Mouse (Mus musculus): ENCODE data around the gene Spn.

The Spn gene

DNA sequence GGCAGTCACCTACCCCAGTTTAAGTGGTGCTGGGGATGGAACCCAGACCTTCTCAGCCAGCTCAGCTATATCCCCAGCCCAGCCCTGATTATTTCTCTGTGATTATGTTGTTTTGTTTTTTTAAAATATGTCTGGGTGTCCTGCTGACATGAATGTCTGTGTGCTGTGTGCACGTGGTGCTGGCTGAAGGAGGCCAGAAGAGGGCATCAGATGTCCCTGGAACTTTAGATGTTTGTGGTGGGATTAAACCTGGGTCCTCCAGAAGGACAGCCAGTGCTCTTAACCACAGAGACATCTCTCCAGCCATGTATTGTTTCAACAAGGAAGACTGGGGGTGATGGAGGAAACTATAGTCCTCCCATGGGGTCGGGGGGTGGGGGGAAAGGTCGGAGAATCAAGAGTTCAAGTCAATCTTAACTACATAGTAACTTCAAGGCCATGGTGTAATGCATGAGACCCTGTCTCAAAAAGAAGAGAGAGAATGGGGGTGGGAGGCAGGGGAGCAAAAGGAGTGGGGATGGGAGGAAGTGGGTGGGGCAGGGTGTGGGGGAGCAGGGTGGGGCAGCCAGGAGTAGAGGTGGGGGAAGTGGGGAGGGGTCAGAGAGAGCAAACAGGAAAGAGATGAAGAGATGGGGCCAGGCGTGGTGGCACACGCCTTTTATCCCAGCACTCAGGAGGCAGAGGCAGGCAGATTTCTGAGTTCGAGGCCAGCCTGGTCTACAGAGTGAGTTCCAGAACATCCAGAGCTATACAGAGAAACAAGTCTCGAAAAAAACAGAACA lies 3.2 kb upstream of the Spn start:
- DNase-seq (ENCODE audit: low spot score in 2 of 2) = no peak

DNA sequence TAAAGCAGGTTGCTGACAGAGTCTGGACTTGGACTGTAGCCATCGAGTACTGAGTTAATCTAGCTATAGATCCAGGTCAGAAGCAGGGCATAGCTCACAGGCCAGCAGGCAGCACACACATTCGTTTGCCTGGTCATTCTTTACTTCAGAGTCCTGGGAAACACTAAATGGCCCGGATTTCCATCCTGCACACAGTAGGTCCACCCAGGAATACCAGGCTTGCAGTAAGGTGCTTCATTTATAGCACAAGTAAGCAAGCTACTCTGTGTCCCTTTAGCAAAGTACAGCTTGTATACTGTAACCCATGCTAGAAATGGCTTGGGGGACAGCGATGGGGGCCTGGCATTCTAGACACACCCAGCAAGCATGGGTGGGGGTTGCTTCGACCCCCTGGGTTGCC lies 1.9 kb upstream of the Spn start:
- DNase-seq (ENCODE audit: low spot score in 2 of 2) = no peak

DNA sequence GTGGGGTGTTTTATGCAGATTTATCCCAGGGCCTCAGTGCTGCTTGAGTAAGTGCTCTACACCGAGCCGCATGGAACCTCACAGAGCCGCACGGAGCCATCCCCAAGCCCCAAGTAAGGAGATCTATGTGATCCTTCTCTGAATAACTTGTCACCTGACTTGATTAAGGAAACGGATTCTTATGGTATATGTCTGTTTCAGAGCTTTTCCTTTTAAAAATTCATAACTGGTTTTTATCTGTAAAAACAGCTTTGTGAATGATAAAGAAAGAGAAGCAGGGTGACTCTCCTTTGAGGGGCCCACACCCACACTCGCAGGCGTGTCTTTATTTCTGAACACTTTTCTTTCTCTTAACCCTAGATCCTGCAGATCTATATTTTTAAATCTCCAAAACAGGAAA lies 1.5 kb upstream of the Spn start:
- DNase-seq (ENCODE audit: low spot score in 2 of 2) = no peak

DNA sequence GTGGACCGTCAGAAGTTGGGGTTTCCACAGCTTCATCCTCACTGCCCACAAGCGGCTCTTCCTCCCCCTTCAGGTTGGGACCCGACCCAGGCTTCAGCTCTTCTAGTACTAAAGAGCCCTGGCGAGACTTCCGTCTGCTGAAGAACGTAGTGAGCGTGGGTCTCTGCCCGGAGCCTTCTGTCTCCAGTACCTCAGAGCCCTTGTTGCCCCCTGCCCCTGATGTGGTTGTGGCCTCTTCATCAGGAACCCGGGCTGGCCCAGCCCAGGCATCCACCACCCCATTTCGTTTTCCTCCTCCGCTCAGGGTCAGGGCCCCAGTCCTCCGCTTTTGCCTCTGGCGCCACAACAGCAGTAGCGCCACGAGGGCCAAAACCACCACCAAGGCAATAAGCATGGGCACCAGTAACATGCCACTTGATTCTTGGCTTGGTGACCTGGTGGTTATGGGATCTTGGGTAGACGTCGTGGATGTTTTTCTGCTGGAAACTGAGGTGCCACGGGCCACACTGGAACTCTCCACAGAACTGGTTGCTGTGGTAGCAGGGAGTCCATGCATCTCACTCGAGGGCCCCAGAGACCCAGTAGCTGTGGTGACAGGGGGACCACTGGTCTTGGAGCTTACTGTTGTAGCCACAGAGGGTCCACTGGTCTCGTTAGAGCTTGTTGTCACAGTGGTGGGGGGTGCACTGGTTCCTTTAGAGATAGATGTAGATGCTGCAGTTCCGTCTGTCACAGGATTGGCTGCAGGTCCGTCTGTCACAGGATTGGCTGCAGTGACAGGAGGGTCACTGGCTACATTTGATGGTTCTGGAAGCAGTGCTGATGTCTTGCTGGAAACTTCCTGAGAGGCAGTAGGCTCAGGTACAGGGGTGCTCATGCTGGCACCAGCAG lies 1.2 kb downstream of the Spn start:
- peak; percentile 46 to 53 for DNase-seq (ENCODE audit: low spot score in 2 of 2)

DNA sequence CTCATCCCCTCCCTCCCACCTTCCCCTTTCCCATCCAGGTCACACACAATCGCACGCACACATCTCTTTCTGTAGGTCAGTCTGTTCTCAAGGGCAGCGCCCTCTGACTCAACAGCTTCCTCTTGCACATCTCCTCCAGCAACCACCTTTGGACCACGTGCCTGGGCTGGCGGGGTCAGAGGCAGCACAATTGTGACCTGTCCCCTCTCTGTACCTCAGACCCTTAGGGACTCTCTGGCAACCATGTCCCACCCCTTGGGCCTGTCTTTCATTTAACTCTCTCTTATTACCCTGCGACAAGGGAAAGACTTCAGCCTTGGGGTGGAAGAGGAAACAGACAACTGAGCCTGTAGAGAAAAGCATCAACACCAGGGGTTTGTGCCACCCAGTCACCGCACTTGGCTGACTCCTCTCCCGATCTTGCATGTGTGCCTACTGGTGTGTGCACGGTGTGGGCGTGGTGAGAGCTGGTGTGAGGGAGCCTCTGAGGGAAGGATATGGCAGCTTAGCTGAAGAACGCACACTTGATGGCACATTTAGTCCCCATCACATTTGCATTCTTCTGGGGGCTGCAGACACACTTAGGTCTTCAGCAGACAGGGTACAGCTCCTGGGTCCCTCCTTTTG lies 2.7 kb downstream of the Spn start:
- peak; percentile 44 to 81 for DNase-seq (ENCODE audit: low spot score in 2 of 2)

DNA sequence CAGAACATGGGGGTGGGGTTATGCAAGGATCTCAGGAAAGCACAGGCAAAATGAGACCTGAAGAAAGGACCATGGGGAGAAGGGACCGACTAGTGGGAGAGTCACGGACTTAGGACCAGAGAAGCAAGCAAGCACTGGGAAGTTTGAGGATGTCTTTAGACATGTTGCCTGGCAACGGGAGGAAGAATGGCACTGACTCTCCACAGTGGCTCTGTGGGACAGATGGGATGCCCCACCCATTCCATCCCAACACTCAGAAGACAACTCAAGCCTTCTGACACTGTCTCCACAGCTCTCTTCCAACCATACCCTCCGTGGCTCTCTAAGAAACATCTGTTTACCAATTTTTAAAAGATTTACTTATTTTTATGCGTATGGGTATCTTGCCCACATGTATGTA lies 4.5 kb downstream of the Spn start:
- DNase-seq (ENCODE audit: low spot score in 2 of 2) = no peak

DNA sequence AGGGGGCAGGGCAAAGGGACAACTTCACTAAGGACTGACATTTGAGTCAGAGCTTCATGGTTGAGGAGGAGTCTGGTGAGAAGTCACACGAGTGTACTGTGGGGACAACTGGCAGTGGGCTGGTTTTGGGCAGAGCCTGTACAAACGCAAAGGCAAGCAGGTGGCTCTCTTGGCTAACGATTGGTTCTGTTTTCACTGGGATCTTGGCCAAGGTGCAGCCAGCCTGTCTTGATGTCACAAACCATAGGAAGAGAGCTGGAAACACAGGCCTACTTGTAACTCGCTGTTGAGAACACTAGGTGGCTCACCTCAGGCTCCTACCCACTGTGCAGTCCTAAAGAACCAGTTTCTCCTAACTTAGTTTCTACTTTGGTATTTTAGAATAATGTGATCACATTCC lies 8.0 kb downstream of the Spn start:
- peak in 1 of 2 experiments; percentile 51 for DNase-seq (ENCODE audit: low spot score in 2 of 2)

DNA sequence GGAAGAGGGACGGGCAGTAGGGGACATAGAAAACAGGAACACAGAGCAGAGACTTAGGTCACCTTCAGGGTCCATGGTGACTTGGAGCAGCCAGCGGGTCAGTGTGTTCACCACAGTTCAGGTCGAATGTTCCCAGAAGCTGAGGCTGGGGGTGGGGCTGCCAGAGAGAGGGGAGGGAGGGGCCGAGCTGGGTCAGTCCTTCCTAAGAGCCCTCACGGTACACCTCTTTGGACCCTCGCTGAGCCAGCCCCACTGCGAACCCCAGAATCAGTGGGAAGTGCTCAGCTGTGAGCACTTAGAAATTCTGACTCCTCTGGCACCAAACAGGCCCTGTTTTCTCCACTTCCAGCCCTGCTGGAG lies 15.7 kb downstream of the Spn start, which contains the start of gene Qprt:
Qprt (minus strand) TSS at position 316 of the 360 bp plus-strand sequence.
- DNase-seq (ENCODE audit: low spot score in 2 of 2) = no peak

DNA sequence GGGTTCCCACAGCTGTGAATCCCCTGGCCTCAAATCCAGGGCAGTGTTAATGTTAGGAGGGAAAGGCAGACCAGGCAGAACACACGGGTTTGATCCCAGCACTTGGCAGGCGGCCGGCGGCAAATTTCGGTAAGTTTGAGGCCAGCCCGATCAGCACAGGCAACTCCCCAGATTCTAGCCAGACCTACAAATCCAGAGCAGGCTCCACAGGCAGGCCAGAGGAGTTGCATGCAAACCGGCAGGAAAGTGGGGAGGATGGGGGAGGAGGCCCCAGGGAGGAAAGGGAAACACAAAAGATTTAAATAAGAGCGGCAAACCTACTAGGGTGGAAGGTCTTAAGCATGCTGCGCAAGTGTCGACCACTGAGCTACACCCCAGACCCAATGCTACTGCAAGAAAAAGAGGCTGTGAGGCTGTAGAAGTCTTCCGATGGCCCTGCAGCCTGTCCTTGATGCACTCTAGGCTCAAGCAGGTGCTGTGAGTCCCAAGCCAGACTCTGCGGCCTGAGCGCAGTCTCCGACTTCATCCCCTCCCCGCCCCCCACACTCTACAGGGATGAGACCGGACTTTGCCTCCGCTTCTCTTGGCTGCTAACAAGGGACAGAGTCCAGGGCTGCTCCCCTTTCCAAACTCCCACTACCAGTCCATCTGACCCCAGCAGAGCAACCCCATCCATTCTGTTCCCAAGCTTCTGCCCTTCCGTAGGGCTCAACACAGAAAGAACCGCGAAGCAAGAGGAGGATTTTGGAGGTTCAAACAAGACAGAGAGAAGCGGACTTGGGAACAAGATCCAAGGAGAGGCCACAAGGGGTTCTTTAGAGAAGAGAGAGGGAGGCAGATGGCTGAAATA lies 16.3 kb downstream of the Spn start:
- DNase-seq (ENCODE audit: low spot score in 2 of 2) = no peak

DNA sequence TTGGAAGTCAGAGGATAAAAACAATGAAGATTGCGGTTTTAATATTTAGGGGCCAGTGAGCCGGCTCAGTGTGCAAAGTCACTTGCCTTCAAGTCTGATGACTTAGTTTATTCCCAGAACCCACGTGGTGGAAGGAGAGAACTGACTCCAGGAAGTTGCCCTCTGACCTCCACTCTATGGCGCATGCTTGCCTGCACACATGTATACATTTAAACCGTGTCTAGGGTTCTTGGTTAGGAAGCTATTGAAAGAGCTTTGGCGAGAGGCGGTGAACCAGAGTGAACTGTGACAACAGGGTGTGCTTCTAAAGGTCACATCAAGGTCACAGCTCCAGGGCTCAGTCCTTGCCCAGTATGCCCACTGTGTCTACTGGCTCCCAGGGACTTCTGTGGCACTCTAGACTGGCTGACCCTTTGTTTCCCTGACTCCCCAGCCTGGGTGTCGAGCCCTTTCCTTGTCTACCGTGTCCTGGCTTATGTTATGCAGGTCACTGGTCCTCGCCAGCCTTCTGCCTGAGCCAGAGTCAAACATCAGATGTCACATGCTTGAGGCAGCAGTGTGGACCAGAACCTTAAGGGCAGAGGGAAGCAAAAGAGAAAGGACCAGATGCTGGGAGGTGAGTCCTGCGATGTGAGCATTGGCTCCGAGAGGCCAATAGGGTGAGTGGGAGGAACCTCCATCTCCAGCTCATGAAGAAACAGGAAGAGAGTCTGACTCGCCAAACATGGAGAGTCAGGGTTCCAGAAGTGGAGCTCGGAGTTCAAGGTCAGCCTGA lies 18.8 kb downstream of the Spn start:
- no peak for DNase-seq (ENCODE audit: low spot score in 2 of 2)

DNA sequence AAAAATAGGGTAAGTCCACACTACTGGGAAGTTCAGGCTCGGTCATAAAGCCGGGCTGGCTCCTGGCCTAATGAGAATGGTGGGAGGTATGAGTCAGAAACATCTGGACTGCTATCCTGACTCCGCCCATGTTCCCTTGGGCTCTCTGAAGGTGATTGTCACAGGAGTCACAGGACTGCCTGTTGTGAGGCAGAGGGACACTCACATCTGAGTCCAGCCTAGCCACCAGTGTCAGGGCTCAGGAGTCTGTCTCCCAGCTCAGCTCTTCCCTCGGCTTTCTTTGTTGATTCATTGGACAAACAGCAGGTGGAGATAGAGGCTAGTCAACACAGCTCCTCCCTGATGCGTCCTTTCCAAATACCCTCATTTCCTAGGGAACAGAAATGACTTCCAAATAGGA lies 19.7 kb downstream of the Spn start:
- DNase-seq (ENCODE audit: low spot score in 2 of 2) = no peak

DNA sequence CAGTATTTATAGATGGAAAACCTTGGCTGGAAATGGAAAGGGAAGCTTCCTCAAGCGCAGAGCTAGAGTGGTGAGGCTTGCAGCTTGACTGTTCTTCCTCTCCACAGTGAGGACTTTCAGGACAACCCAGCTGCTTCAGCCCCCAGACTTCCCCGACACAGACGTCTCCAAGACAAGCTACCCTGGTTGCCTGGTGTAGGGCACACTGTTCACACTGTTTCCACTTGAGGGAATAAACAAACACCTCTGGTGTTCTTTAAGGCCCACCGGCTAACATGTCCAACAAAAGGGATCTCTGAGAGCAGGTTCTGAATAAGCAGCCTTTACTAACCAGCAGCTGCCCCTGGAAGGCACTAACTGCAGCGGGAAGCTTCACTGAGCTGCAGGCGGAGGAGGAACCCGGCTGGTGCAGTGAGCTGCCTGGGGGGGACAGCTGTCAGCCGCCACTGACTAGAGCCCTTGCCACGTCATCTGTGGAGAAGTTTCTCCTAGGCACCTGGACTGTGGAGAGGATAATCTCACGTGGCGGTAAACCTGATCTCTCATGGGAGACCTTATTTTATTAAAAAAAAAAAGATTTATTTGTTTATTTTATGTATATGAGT lies 21.2 kb downstream of the Spn start:
- DNase-seq (ENCODE audit: low spot score in 2 of 2) = no peak

DNA sequence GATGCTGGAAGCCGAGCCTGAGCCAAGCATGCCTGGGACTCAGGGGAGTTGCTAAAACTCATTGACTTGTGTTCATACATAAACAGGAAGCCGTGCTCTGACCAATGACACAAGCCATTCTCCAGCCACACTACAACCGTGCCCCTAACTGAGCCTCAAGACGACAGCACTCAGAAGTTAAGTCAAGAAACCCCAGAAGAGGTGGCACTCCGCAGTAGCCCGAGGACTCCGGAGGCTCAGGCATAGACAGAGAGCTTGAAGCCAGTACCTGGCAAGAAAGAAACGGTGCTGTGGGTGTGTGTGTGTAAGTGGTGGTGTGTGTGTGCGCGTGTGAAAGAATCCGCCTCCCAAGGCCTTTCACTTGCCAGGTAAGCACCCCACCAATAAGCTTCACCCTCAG lies 22.7 kb downstream of the Spn start:
- DNase-seq (ENCODE audit: low spot score in 2 of 2) = no peak

DNA sequence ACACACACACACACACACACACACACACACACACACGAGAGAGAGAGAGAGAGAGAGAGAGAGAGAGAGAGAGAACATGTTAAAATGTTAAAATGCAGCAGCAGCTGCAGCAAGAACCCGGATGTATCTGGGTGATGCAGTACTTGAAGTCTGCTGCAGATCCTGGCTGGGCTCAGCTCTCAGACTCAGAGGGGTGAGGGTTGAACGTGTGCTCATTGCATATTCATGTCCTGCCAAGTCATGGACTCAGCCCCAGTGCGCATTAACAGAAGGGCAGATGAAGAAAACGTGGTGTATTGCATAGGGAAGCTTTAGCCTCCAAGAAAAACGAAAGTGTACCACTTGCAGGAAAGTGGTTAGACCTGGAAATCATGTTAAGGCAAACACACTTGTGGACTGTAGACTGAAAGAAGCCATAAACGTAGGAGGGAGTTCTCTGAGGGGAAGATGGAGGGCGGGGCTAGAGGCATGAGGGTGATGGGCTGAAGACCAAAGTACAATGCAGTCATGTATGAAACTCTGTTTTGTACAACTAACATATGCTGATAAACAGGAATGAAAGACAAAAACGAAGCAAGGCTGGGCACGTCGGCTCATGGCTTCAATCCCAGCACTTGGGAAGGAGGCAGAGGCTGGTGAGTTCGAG lies 23.9 kb downstream of the Spn start:
- peak in 1 of 2 experiments; percentile 38 for DNase-seq (ENCODE audit: low spot score in 2 of 2)

DNA sequence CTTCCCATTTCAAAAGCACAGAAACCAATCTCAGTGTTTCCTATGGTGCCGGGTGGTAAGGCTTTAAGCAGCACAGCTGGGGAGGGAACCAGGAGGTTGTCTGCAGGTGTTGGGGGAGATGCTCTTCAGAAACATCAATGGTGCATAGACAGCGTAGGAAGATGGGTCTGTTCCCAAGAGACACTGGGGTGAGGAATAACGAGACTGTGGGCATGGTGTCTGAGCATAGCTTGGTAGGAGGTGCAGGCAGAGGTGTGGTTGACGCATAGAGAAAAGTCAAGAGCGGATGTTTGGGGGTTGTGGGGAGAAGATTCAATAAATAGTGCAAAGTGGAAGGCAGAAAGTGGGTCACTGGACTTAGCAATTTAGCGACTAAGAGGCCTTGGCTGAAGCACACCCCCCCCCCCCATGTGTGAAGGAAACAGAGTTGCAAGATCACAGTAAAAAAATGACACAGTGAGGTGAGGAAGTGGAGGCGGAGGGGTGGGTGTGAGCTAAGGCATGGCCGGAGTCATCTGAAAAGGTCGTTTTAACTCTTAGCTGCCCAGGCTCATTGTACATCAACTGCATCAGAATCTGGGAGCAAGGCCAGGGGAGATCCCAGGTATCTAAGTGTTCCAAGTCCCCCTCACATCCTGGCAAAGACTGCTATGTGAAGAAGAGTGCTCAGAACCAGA lies 24.6 kb downstream of the Spn start:
- DNase-seq (ENCODE audit: low spot score in 2 of 2) = peak in 1 of 2 experiments; percentile 27

DNA sequence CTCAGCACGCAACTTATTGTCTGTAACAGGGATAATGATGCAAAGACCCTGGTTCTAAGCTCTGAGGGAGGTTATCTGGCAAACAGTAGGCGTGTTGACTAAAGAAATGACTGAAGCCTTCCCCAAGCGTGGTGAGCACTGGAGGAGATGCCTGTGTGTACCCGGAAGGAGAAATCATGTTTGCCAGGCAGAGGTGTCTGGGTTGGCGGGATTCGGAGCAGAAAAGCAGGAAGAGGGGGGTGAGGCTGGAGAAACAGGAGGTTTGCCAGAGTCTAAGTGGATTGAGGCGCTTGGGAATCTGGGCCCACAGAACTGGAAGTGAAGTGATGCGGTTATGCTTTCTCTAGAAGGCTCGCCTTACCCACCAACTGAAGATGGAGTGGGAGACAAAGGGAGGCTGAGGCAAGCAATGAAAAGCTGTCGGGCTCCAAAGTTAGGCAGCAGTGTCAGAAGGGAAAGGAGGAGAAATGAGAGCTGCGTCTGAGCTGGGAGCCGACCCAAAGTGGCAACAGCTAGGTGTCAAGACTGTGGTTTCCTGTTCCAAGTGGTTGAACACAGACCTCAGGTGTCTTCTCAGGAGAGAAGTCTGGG lies 25.3 kb downstream of the Spn start:
- no peak for DNase-seq (ENCODE audit: low spot score in 2 of 2)

DNA sequence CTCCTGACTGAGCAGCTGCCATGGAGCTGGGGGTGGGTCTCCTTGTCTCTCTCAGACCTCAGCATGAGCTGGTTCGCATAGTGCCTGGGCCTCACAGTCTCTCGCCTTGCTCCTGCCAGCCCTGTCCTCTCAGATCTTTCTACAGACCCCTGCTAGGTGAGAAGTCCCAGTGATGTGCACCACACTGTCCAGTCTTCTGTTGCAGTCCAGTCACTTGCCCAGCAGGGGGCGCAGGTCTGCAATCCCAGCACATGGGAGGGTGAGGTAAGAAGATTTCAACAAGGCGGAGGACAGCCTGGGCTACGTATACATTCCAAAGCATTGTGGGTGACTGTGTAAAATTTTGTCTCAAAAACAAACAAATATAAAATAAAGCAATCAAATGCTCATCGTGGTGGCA lies 26.2 kb downstream of the Spn start:
- DNase-seq (ENCODE audit: low spot score in 2 of 2) = peak; percentile 78 to 88

DNA sequence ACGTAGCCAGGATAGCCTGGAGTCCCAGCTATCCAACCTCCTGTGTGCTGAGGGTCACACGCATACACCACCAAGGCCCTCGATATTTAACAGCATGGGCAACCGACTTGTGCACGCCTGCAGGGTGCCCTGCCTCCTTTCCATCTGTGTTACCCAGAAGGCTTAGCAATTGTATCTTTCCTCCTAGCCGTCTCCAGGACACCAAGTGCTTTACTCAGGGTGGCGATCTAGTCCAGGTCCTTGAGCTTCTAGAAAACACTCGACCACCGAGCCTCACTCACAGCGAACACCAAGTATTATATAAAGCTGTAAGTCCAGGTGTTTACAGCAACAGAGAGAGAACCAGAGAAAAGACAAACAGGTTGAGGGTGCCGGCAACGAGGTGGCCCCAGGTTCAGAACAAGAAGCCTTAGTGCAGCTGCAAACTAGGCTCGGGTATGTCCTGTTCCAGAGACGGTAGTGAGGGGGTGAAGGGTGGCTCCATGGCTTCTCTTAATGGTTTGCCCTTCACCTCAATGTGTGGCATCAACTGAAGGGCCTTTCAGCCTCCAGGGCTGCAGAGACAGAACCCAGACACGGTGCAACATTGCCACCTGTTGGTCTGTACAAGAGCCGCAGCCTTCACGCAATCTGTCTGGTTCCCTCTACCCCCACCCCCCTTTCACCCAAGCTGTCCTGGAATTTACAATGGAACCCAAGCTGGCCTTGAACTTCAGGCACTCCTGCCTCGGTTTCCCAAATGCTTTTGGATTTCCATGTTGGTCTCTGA lies 27.2 kb downstream of the Spn start:
- DNase-seq (ENCODE audit: low spot score in 2 of 2) = peak; percentile 67 to 83
